In genomic region chr2:66819862-66820559, GRCm38 (mm10) we compare ENCODE assay signal across 10 mouse cellular contexts. TPM values are rescaled to one million over a fixed set of nuclear protein-coding genes. Genes with fewer than 3 reads are reported as not detected.
DNase-seq lines count a peak whose midpoint lies in the region; ATAC-seq and TF ChIP-seq lines count a peak whose summit lies in the region.
"Had no signal": no experiment of that assay in that cellular context is flagged by ENCODE, and none has a peak within 500 bp of the region (broad histone marks: within the 10 kb centered on the region; RNA-seq: fewer than 3 reads in every experiment).

No protein-coding gene starts in this region.

- 42% methylated on average over 7 of the region's 7 CpGs for WGBS in midbrain, embryonic 13.5 days

- H3K36me3 ChIP-seq in ES-E14 (ENCODE audit: control insufficient read depth, insufficient read depth, low read length, poor library complexity, severe bottlenecking) = no peaks in the 10 kb centered on the region
- no peaks in the 10 kb centered on the region for H3K36me3 ChIP-seq in midbrain, embryonic 13.5 days
- H3K36me3 ChIP-seq: lung, embryonic 15.5 days had no signal

- H3K27ac ChIP-seq in ES-E14 (ENCODE audit: insufficient read depth, low read depth, low read length, poor library complexity, severe bottlenecking) = no peak overlapping the region
- no peak overlapping the region for H3K27ac ChIP-seq in midbrain, embryonic 13.5 days
- H3K27ac ChIP-seq: lung, embryonic 15.5 days had no signal

- DNase-seq in layer of hippocampus, adult 9-10 months (ENCODE audit: low spot score) = peak; percentile 16
- DNase-seq in layer of hippocampus, postnatal 36 days = no peak
- no peak for DNase-seq in ES-E14 (ENCODE audit: low read depth, low spot score)
- peak; percentile 9 for DNase-seq in ZHBTc4 (ENCODE audit: low read depth, low spot score)
- no peak for DNase-seq in spleen, postnatal 4 days (ENCODE audit: low spot score in 2 of 2)
- DNase-seq in yolk sac, embryonic 10.5 days (ENCODE audit: low spot score) = no peak
- DNase-seq: cerebellum, adult 9-11 months had no signal

- H3K9ac ChIP-seq in ES-E14 (ENCODE audit: insufficient read depth, low read depth, low read length, poor library complexity, severe bottlenecking) = no peak overlapping the region
- no peak overlapping the region for H3K9ac ChIP-seq in midbrain, embryonic 13.5 days (replicated peaks)
- H3K9ac ChIP-seq: lung, embryonic 15.5 days had no signal

- H3K9me3 ChIP-seq in ES-E14 (ENCODE audit: control insufficient read depth, insufficient read depth, low read depth, low read length) = no peaks in the 10 kb centered on the region
- no peaks in the 10 kb centered on the region for H3K9me3 ChIP-seq in midbrain, embryonic 13.5 days
- H3K9me3 ChIP-seq: lung, embryonic 15.5 days had no signal

- H3K27me3 ChIP-seq in midbrain, embryonic 13.5 days = no peaks in the 10 kb centered on the region
- H3K27me3 ChIP-seq: lung, embryonic 15.5 days had no signal

- no peak overlapping the region for H3K4me3 ChIP-seq in ES-E14 (ENCODE audit: insufficient read depth in 1 of 2, low read depth in 1 of 2, low read length in 2 of 2, poor library complexity in 1 of 2, severe bottlenecking in 1 of 2)
- no peak overlapping the region for H3K4me3 ChIP-seq in midbrain, embryonic 13.5 days (replicated peaks)
- H3K4me3 ChIP-seq: lung, embryonic 15.5 days had no signal

- H3K4me1 ChIP-seq in ES-E14 (ENCODE audit: control insufficient read depth in 2 of 2, insufficient read depth in 2 of 2, low read length in 2 of 2, poor library complexity in 1 of 2) = no peaks in the 10 kb centered on the region
- H3K4me1 ChIP-seq in midbrain, embryonic 13.5 days (replicated peaks) = no peaks in the 10 kb centered on the region
- H3K4me1 ChIP-seq: lung, embryonic 15.5 days had no signal

- in situ Hi-C loops in ES-E14 (cut with MboI; ENCODE audit: low sequenced_read_pairs in 2 of 2, unreplicated experiment in 2 of 2) = no loop called here

- no peak overlapping the region for H3K4me2 ChIP-seq in midbrain, embryonic 13.5 days (replicated peaks)
- H3K4me2 ChIP-seq: lung, embryonic 15.5 days had no signal

- 0 out of 2 replicates have a peak, but pooled peaks have one; percentile 34 for ATAC-seq in midbrain, embryonic 13.5 days
- ATAC-seq: activated CD4-positive, CD25-positive, alpha-beta regulatory T cell, adult 4 months had no signal

TF ChIP-seq in ES-E14, 5 proteins besides CTCF, POLR2A, EP300 and RAD21:
- TF ChIP-seq ZC3H11A (IDR thresholded peaks at IDR 0.05; ENCODE audit: borderline replicate concordance, low read depth, low read length) (peak; percentile 9; the same call in 1 of the 2 replicates), MAFK (IDR thresholded peaks at IDR 0.05; ENCODE audit: insufficient read depth, low read depth, low read length) (no peak)

RNA-seq across cellular contexts. Expression of gene Scn7a, which starts 35.3 kb away (rescaled TPM):
- 1 to 10 TPM in 1 of 2 experiments, under 1 TPM in 1; 0.96 to 1.1 TPM for total RNA-seq in layer of hippocampus, postnatal 36 days (2021)
- total RNA-seq in ES-E14 (2012; rRNA removed) = not detected in 2 replicates
- 0.13 and 0.24 TPM in 2 replicates for polyA plus RNA-seq in midbrain, embryonic 13.5 days (2015; fragmentation: Nextera tagmentation; extraction: Ambion mirVana)

Comparison
In these comparisons a context has a peak if more than half of its experiments do, and no peak if none do; other contexts are left out.
1. DNase-seq: peak in layer of hippocampus, adult 9-10 months (single experiment) and ZHBTc4 (single experiment); none in layer of hippocampus, postnatal 36 days (0 of 2), ES-E14 (single experiment), spleen, postnatal 4 days (0 of 2) and yolk sac, embryonic 10.5 days (single experiment).